Mouse (Mus musculus) retina, adult 2 months (tissue): ENCODE results near the gene Nckap5.

Experiments used
- DNase-seq: peaks from one replicate; pipeline ENCODE4 v3.0.0-alpha.2; 2012; ENCODE audit warnings: low read depth, low spot score

The Nckap5 gene

DNA sequence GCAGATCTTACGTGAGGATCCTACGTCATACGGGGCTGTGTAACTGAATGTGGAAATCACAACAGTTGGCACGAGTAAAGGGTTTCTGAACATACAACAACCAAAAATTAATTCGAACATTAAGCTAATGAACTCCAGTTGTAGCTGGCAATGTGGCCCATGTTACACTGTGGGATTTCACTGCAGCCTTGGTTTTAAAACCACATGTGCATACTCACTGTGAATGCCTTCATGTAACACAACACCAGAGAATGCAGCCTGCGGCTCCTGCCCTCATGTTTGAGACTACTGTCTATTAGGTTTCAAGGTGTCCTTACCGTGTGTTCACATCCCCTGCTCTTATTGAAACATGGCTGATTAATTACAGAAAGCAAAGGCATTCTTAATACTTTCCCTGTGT lies 269.7 kb downstream of the Nckap5 start:
- DNase-seq: no peak

DNA sequence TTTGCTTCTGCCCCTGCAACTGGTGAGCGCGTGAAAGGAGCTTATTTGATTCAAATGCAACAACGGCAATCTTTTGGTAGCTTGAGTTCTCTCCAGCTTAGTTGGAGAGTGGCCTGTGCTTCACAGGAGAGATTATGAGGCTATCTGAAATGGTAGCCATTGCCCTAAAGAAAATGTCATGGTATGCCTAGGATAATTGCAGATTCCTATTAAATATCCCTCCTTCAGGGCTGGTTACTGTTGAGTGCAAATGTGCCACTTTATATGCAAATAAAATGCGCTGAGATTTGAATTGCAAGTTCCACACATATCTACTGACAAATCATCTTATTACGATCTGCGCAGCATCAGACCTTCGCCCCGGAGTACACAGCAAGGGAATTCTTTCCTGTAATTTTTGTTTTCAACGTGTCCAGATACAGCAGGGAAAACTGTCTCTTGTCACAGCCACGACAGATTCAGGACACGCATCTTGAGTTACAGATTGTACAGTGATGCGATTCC lies 272.8 kb downstream of the Nckap5 start:
- DNase-seq: no peak

DNA sequence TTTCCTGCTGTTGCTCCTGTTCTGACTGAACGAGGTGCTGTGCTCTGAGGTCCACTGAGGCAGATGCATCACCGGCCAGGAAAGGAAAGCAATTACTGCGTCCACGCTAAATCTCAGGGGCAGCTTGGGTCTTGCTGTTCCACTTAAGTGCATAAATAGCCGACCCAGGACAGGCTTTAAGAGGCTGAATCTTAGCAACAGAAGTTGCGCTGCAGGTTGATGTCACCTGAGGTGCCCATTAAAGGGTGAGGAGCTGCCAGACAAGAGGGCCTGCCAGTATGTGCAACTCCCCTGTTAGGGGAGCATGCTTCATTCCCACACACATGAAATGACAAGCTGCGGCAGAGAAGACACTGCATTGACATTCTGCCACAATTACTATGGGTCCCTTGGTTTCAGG lies 282.6 kb downstream of the Nckap5 start:
- DNase-seq: no peak

DNA sequence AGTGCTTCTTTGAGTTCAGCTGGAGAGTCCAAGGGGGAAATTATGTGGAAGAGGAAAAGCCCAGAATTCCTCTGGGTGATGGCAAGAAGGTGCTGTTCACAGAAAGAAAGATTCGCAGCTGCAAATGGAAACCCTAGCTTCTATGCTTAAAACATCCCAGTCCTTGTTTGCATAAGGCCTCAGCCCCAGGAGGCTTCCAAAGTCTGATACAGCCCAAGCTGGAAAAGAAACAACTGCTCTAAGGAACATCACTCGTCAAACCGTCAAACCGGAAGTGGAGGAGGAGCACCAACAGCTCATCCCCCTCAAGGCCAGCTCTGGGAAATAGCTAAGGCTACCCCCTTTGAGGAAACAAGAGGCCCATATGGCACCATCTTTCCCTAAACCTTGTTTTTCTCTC lies 286.1 kb downstream of the Nckap5 start:
- DNase-seq: no peak

DNA sequence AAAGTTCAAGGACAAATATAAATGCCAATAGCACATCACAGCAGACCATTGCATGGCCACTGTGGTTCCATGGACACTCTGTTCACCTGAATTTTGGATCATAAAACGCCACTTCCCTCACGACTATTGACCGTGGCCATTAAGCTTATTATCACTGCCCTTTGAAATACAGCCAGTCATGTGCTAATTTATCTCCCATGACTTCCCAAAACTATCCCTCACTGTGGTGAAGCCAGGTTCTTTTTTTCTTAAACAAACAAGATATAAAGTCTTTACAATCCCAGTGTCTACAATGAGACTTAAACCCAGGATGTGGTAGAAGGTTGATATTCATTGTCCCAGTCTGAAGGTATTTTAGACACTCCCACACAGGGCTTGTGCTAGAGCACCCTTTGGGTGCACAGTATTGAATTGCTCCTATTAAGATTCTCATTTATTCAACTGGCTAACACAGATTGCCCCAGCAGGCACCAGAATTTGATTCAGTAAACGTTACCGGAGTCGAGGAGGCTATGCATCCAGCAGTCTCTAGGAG lies 293.3 kb downstream of the Nckap5 start:
- no peak for DNase-seq

DNA sequence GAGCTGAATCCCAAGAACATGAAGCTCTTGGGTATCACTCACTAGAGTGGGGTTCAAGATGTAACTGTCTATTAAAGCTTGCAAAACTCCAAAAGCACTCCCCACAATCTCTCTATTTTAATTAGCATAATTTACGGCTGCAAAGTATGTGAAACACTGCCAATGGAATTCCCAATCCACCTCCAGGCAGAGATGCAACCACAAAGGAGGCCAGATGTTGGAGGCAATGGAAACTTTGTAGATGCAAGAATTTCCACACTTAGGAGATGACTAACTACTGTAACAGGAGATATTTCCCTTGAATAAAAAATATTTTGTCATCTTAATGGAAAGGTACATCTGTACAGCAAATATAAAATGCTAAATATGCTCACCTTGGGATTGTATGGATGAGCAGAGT lies 295.1 kb downstream of the Nckap5 start:
- no peak for DNase-seq

DNA sequence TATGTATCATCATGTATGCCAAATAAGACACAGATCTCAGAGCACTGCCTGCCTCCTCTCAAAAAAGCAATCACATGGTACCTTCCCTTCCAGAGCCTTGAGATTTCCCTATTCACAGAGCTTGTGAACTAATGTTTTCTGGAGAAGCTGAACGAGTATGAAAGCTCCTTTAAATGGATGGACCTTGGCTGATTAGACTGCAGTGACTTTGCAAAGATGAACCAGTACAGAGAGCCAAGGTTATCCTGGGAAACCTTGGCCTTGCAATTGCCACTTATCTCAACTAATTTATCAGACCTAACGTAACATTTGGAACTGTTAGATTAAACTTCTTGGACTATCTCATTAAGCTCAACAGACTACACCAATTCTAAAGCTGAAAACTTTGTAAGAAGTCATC lies 296.6 kb downstream of the Nckap5 start:
- DNase-seq: no peak

DNA sequence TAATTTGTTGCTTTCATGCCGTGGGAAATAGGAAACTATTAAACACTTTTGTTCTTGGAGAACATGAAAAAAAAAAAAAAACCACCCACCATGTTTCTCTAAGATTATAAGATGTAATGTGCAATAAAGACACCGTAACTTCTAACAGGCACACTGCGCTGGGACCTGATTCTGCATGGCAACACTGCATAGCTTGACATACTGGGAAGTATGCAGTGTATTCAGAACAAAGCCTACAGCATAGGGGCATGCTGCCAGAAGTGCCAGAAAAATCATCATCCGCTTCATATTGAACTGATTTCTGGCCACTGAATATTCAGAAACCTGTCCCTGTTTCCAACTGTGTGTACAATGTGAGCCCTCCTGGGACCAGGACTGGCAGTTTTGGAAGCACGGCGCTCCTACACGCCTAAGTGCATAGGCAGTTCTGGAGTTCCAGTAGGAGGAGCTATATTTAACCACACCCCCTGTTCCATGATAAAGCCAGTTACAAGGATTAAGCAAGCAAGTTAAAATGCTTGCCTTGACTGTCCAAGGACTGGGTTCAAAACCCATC lies 302.5 kb downstream of the Nckap5 start:
- no peak for DNase-seq

DNA sequence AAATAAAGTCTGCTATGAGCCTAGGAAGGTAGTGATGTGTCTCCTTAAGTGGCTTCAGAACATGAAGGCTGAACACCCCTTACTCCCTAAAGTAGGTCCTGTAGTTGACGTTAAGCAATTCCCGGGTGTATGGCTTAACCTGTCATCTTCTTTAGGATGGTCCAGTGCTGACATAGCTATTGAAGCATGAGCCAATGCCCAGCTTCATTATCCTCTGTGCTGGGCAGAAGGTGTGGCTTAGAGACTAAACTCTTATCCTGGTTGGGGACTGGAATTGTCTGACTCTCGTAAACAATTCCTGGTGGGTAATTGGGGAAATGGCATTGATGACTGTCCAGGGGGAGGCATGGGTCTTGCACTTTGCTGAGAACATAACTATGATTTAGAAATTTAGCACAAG lies 312.5 kb downstream of the Nckap5 start:
- no peak for DNase-seq

DNA sequence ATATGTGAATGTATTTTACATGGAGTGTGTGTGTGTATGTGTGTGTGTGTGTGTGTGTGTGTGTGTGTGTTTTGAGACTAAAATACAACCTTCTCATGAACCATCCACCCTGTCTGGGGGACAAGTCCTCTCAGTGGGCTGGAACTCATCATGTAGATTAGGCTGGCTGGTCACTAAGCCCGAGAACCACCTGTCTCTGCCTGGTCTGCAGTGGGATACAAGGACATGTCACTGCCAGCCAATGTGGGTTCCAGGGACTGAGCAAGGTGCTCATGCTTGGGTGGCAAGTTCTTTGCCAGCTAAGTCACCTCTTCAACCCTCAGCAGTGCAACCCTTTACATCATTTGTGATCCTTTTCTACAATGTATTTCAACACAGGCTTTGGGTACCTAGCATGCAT lies 313.2 kb downstream of the Nckap5 start:
- DNase-seq: no peak

DNA sequence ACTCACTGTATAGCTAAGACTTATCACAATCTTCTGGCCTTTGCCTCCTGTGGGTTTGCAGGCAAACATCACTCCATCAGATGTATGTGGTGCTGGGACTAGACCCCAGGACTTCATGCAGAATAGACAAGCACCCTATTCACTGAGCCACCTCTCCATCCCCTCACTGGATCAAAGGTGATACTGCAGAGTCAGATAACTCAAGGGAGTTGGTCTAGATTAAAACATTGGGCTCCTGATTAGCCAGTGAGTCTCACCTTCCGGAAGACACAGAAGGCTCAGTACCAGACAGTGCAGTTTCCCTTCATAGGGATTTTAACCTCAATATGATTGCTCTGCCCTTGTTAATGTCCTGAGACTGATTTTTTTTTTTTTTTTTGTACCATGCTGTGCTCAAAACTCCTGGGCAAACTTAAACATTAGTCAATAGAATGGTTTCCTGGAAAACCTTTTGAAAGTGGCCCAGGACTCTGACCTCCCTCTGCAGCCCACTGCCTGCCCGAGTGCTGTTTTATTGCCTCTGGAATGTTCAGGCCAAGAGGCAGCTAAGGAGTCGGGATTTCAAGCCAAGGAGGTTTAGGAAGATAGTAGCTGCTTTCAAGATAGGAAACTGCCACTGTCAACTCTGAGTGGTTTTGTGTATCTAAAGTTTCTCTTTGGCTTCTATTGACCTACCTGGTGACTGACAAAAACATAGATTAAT lies 315.4 kb downstream of the Nckap5 start:
- no peak for DNase-seq

DNA sequence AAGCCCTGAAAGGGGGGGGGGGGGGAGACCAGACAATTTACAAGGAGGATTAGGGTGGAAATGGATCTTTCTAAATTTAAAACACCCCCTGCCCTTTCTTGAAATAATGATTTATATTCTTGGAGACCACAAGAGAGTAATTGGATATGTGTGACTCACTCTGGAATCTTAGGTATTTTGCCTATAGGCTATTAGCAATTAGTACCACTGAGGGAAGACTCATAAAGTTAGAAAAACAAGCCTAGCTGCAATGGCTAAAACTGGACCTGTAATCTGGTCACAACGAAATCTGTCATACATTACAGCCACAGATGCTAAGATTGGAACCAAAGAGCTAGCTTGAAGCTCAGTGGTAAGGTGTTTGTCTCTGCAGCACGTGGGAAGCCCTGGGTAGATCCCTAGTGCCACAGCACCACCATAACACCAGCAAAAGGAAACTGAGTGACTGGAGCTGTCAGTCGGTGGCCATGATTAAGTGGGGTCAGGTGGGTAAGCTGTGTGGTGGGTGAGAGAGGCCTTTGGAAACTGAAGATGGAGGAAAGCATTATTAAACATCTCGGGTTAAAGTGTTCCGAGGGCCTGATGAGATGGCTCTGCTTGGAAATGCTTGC lies 318.7 kb downstream of the Nckap5 start:
- no peak for DNase-seq

DNA sequence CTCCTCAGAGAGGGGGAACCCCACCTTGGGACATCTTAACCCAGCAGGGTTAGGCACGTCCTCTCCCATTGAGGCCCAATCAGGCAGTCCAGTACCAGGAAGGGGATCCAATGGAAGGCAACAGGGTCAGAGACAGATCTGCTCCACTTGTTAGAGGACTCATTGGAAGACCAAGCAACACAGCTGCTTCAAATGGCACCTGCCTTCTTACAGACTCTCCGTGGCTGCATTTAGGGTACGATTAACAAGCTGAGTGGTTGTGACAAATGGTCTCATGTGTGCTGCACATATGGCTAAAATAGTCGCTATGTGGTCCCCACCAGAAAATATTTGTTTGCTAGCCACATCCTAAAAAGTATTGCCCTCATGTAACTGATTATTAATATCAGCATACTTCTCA lies 325.9 kb downstream of the Nckap5 start:
- no peak for DNase-seq

DNA sequence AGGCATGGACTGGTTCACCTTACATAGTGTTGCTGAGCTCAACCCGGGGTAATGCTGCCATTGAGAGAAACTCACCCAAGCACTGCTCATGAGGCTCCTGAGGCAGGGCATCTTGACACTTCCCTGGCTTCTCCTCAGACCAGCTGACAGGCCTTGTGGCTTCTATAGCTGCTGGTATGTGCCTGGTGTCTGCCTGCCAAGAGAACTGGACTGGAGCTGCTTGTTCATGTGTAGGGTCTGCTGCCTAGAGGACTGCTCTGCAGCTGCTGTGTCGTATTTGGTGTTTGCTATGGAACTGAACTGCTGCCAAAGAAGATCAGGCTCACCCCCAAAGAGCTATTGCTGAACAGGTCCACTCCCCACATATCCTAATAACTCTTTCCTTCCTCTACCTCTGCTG lies 327.9 kb downstream of the Nckap5 start:
- DNase-seq: no peak

DNA sequence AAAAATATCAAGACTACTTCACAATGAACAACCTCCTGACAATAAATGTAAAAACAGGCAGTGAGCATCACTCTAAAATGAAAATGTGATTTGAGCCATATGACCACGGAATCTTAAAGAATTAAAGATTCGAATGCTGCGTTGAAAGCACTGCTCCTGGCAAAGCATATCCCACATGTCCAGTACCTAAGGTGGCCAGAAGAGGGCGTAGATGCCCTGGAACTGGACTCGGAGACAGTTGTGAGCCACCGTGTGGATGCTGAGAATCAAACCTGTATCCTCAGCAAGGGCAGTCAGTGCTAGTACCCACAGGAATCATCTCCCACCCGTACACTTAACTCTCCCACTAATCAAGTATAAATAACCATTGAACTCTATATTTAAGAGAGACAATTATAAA lies 333.9 kb downstream of the Nckap5 start:
- DNase-seq: no peak

DNA sequence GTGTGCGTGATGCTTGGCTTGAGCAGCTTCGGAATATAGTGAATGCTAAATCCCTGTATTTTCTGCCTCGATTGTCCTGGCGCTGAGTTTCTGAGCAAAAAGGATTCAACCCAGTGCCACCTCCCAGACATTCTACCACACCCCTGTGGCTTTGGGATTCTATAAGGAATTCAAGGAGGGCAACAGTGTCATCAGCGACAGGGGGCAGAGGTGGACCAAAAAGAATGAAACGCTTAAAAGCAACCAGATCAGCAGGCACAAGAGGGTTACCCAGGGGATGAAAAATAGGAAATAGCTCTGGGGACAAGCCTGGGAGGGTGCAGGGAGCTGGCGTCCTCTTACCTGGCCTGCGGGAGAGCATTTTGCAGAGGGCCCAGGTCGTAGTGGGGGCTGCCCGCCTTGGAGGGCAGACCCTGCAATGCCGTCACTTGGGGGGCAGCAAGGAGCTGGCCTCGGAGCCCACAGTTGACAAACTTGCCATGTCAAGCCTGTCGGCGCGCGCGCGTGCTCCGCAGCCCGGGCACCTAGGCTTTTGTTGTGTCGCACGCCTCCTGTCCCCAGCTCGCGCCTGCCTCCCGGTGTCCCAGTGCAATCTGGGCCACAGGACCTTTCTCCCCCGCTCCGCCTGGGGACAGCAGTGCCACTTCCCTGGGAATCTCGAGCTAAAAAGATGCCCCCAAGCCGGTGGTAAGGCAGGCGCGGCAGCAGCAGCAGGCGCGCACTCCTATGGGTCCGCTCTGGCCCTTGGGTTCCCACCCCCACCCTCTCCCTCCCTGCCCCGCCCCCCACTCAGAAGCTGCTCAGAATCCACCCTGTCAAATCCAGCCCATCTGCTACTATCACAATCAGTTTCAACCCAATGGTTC lies 338.2 kb downstream of the Nckap5 start:
- no peak for DNase-seq

DNA sequence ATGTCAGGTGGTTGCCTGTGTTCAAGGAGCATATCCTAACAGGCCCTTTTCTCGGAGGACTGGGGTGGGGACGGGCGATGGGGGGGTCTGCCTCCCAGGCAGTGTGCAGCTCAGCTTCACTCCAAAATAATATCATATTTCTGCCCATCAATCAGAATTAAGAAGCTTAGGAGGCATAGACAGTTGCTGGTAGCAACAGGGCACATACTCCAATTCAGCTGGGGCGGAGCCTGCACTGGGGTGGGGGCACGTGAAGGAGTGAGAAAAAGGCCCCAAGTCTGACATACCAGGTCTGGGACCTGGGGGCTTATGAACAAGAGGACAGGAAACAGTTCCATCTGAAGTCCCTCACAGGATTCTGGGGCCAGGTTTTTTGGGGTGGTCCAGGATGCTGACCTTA lies 339.2 kb downstream of the Nckap5 start:
- no peak for DNase-seq

DNA sequence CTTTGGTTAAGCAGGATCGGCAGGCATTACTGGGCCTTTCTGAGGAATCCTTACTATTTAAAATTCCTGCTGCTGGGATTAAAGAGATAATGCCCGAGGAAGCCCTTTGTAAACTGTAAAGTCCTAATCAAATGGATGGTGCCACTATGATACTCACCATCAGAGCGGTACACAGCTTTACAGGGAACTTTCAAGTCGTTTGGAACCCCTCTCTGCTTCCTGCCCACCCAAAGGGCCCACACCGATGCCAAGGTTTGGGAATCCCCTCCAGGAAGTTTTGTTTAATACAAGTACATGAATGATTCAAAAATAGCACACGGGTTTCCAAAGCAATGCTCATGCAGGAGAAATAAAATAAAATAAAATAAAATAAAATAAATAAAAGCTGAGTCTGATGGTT lies 340.3 kb downstream of the Nckap5 start:
- no peak for DNase-seq

DNA sequence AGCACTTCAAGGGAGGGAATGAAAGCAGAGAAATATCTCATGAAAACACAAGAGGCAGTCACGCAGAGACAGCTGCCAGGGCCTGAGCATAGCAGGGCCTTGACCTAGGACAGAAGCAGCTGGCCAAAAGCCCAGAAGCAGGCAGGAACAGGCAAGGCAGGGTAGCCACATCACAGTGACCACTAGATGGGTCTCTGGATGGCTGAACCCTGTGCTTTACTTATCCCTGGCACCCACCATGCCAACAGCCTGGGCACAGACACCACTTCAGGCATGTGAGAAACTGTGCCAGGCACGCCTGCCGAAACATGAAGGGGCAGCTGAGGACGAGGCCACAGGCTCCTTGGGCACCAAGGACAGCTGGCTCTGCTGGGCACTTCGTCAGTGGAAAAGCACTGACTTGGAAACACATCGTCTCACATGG lies 345.9 kb downstream of the Nckap5 start:
- DNase-seq: no peak

DNA sequence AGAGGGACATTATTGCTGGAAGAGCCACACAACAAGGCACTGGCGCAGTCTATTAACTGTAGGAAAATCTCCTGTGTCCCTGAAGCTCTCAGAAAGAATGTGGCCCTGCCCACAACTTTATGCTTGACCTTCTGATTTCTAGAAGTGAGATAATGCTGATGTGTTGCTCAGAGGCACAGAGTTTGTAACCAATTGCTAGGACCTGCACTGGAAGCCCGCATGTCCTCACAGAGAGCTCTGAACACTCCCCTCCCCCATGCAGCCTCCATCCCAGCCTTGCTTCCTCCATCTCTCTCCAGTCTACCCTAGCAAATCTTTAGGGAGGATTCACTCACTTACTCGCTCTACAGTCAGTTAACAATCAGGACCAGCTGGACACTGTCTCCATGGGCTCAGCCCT lies 346.9 kb downstream of the Nckap5 start:
- no peak for DNase-seq

DNA sequence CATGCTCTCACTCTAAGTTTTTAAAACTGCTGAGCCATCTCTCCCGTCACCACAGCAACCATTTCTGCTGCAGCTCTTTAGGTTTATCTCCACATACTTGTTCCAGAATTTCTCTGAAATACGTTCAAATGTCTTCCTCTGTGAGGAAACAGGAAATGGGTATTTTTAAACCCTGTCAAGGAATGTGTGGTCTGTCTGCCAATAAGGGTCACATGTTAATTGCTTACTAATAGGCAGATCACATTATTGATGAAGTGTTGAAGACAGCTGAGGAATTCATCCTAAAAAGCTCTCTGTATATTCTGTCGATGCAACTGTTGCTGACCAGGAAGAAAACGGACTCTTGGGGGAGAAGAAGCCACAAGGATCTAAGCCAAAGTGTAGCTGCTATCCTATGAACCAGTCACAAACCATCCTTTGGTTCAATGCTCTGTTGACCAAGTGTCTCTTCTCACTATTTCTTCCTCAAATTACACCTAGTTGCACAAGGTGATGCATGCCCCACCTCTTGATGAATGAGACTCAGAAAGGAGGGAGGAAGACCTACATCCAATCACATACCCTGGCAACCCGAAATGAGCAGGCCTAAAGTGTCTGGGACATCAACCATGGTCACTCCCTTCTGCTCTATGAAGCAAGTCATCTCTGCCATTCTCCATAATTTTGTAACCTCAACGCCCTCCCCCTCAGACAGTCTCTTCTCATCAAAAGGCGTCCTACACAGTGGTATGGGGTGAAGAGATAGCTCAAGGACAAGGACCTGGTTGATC lies 349.0 kb downstream of the Nckap5 start:
- DNase-seq: no peak
